Comparison of ENCODE assay signal across 7 mouse cellular contexts in the genomic region with DNA sequence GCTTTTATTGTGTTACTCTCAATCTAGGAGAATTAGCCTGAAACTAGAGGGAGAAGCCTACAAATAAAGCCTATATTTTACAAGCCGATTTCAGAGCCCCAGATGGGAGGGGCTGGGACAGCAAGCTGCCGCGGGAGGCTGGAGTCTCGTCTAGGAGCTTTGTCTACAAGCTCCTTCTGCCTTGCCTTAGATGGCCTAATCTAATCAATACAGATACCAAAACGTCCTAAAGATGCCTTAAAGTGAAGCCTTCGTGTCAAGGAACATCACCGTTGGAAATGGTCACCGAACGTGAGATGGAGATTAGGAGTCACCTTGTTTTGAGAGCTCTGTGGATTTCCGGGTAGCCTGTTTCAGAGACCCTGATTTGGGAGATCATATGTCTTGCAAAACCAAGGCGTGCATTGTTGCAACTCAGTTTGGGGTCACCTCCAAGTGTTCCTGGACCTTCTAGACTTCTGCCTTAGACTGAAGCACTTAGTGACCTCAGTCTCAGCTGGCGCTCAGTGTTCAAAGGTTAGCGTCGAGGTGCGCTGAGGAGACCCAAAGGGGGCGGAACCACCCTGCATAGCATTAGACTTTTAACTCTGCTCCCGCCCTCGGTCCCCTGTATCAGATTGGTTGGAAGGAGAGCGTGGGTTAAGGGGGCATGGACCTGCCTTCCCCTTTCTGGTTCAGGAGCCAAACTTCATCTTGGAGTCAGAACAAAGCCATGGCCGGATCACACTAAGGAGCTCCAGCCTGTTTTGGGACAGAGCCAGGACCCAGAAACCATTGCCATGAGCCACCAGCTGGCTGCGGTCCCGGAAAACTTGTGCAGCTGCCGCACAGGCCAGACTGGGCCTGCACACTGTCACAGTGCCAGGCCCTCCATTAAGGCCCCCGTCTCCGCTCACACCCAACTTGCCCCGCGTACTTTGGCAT.
A peak's percentile ranks its signal among the peaks of the same experiment; 100 is the strongest.
DNase-seq lines count a peak whose midpoint lies in the region; ATAC-seq lines count a peak whose summit lies in the region.

No protein-coding gene starts in this region.

- peak; percentile 39; the same call in 1 of the 2 replicates for ATAC-seq in megakaryocyte, adult 5-6 weeks (ENCODE audit: poor library complexity, severe bottlenecking)

- DNase-seq in adrenal gland, adult 18-20 months (ENCODE audit: low spot score in 2 of 2) = peak; percentile 90
- DNase-seq in embryo, embryonic 10 days (ENCODE audit: low spot score) = peak; percentile 77
- DNase-seq in gastrocnemius, postnatal 14 days = peak; percentile 91
- peak; percentile 59 for DNase-seq in induced T-regulatory cell, adult 2 months (ENCODE audit: low read depth)
- peak; percentile 76 to 90 for DNase-seq in left cerebral cortex, adult 9 months (ENCODE audit: low spot score in 2 of 2)
- peak; percentile 96 for DNase-seq in right cerebral cortex, postnatal 10 days (ENCODE audit: low spot score in 2 of 2)

- intact Hi-C loops in gastrocnemius, postnatal 14 days (cut with DNase I; ENCODE audit: low total_unique reads) = no loop called here

Comparison
In these comparisons a context has a peak if more than half of its experiments do, and no peak if none do; other contexts are left out.
1. Peak in every context shown above with its lines: DNase-seq and ATAC-seq.